Mouse (Mus musculus): Measurements from ENCODE around the gene Ttll11.

GRCm38 (mm10) chr2:35875572-35875971 lies 104.1 kb downstream of the Ttll11 start:
- TF ChIP-seq POLR2A (IDR thresholded peaks at IDR 0.05; ENCODE audit: borderline replicate concordance, control insufficient read depth, low read depth, low read length), result no peak
- TF ChIP-seq CTCF (IDR thresholded peaks at IDR 0.05; ENCODE audit: control insufficient read depth, insufficient read depth, low read length), result no peak

Measured in bone marrow, adult 2 months (tissue).